Mouse (Mus musculus) kidney, adult 2 months (tissue): ENCODE measurements around the gene Sycp2.

Source experiments
- CTCF ChIP-seq: fragments of 200-500 bp; conservative IDR thresholded peaks from 2 replicates; pipeline ENCODE4 v1.5.1; 2011; ENCODE audit warnings: low read depth, mild to moderate bottlenecking, control low read depth, low read length, moderate library complexity, mixed read lengths; ENCODE audit not compliant: insufficient read depth, insufficient read length
- POLR2A ChIP-seq: fragments of 200-500 bp; IDR thresholded peaks from one replicate; pipeline ENCODE4 v1.6.1; 2011; ENCODE audit warnings: low read depth, low read length, control low read depth

GRCm38 (mm10) chr2:178420576-178420975 is 13.1 kb upstream of the Sycp2 start:
- TF ChIP-seq POLR2A (no peak), CTCF (no peak)
